Mouse (Mus musculus) heart, adult 2 months (tissue): ENCODE results near the gene Cenpc1. TPM values are rescaled to one million over a fixed set of nuclear protein-coding genes. Genes with fewer than 3 reads are reported as not detected.

Experiments used
- DNase-seq, 2 experiments: peaks; one replicate each; pipeline ENCODE4 v3.0.0; 2021
- H3K27ac ChIP-seq: fragments of 200-600 bp; 2 replicates; pipeline ENCODE4 v1.8.1; 2022
- H3K27me3 ChIP-seq: fragments of 200-500 bp; 2 replicates; pipeline ENCODE4 v1.6.1; 2012; ENCODE audit warnings: mild to moderate bottlenecking, low read length, inconsistent platforms, mixed read lengths; ENCODE audit not compliant: control insufficient read depth, insufficient read depth
- H3K36me3 ChIP-seq: fragments of 200-500 bp; 2 replicates; pipeline ENCODE4 v1.6.1; 2012; ENCODE audit warnings: low read length, inconsistent platforms; ENCODE audit not compliant: control insufficient read depth, insufficient read depth
- H3K4me1 ChIP-seq: fragments of 200-500 bp; 2 replicates; pipeline ENCODE4 v1.6.1; 2011; ENCODE audit warnings: low read length; ENCODE audit not compliant: control insufficient read depth, insufficient read depth
- H3K4me3 ChIP-seq: fragments of 200-600 bp; 2 replicates; pipeline ENCODE4 v1.8.1; 2022
- H3K79me2 ChIP-seq: fragments of 200-500 bp; replicated peaks from 2 replicates; pipeline ENCODE4 v1.6.1; 2012; ENCODE audit warnings: mild to moderate bottlenecking, inconsistent platforms, low read length, moderate library complexity, mixed read lengths; ENCODE audit not compliant: control insufficient read depth, insufficient read depth
- H3K9ac ChIP-seq: fragments of 200-500 bp; 2 replicates; pipeline ENCODE4 v1.6.1; 2012; ENCODE audit warnings: low read depth, mild to moderate bottlenecking, control low read depth, inconsistent platforms, low read length, mixed read lengths
- CTCF ChIP-seq: fragments of 200-600 bp; IDR thresholded peaks from 2 replicates; pipeline ENCODE4 v1.8.1; 2022; ENCODE audit warnings: antibody characterized with exemption, mild to moderate bottlenecking, moderate library complexity
- EP300 ChIP-seq: fragments of 200-500 bp; IDR thresholded peaks from 2 replicates; pipeline ENCODE4 v1.6.1; 2011; ENCODE audit warnings: low read depth, low read length, control low read depth; ENCODE audit not compliant: insufficient read depth
- POLR2A ChIP-seq: fragments of 200-500 bp; IDR thresholded peaks from 2 replicates; pipeline ENCODE4 v1.6.1; 2011; ENCODE audit warnings: mild to moderate bottlenecking, low read depth, low read length, control low read depth; ENCODE audit not compliant: insufficient read depth
- WGBS: fragments of 180-500 bp; shearing (Covaris S2); methylation state at CpG from one replicate; pipeline ENCODE4 v1.1.7; 2018; 5-methylcytosine and 5-hydroxymethylcytosine counted together
- intact Hi-C: fragments of 180-260 bp; cut with DNase I; formaldehyde crosslinking; loops from one replicate; pipeline ENCODE4 v1.15.1; 2025
- long read RNA-seq: library from polyadenylated mRNA; stranded (forward); transcript quantifications from one replicate; pipeline ENCODE4 v2.0.0, GENCODE M21; 2021
- polyA plus RNA-seq: library from polyadenylated mRNA; depleted of rRNA; stranded (reverse); fragments of >200 nt; gene quantifications from 2 replicates; pipeline ENCODE4 v1.2.3, GENCODE M21; 2012; rRNA removed
- total RNA-seq, 2 experiments: library from RNA; stranded (reverse); gene quantifications; 2 replicates each; pipeline ENCODE4 v1.2.3; 2021

Gene Cenpc1
- total RNA-seq (1 to 10 TPM; 4.3 to 5.3 TPM), polyA plus RNA-seq (2.3 and 3.0 TPM in 2 replicates)
- long read RNA-seq, partial matches to known transcripts: 0 of 4 reads
- long read RNA-seq, other reads (novel, unspliced or antisense): 1 of 4 reads

DNA sequence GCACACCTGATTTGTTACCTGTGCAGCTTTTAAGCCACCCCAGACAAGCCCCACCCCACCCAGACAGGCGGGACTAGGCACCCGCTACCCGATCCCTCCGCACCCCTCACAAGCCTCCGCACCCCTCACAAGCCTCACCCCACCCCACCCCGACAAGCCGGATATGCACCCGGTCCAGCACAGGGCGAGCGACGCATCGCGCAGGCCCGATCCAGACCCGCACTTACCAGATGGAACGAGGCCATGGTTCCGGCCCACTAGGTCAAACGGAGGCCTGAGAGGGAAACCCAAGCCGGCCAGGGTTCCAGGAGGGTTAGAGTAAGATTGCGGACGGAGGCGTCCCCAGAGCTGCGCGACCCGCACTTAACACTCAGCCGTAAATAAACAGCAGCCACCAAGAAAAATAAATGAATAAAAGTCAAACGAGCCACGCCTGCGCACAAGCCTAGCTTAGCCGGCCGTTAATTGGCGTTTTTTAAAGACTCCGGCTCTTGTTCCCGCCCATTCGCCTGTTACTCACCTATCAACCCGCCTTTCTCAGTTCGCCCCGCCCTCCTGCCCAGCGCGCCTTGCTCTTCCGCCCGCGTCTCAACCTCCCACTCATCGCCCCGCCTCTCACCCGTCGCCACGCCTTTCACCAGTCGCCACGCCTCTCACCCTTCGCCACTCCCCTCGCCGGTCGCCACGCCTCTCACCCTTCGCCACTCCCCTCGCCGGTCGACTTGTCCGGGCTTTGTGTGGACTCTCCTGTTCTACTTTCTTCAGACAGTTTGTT, at the start of gene Cenpc1:
TSS of gene Cenpc1 (minus strand) at position 483 of the 775 bp plus-strand sequence.
- Histone ChIP-seq H3K27ac (peak within 1 kb of the TSS; percentile 80), H3K4me3 (peak within 1 kb of the TSS; percentile 86), H3K79me2 (no peaks in the 10 kb centered on the region), H3K27me3 (no peaks in the 10 kb centered on the region), H3K4me1 (no peaks in the 10 kb centered on the region; the same call in 1 of the 2 replicates), H3K36me3 (no peaks in the 10 kb centered on the region), H3K9ac (peak within 1 kb of the TSS; percentile 65)
- peak; percentile 97 to 98 for DNase-seq
- WGBS: under 1% methylated on average over 60 of the region's 60 CpGs
- peak; percentile 78 for TF ChIP-seq POLR2A
- no peak for TF ChIP-seq CTCF
- 0 out of 2 replicates have a peak, but pooled peaks have one; percentile 17 for TF ChIP-seq EP300
- intact Hi-C loops: loop anchor here (2.0 to 5.0 kb wide), 3 partner anchors 108 to 742 kb away; partner anchors contain the start of gene Uba6

DNA sequence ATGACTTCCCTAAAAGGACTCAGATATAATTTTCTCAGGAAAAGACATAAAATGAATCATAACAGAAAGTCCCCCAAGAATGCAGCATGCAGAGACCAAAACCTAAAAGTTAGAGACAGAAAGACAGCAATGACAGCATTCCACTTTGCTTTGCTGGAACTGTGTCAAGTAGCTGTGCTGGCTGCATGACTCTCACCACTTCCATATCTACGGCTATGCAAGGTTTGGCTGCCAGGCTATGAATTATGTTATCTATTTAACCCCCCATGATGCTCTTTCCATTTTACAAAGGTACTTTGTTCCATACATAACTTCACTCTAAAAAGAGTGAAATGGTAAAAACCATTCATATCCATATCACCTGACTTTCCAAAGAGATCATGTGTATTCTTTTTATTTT, 48.6 kb upstream of the Cenpc1 start:
- WGBS: 46% methylated on average over 1 of the region's 1 CpGs
- Histone ChIP-seq H3K4me3 (no peak overlapping the region), H3K36me3 (peaks cover 6% of the 10 kb centered on the region), H3K27me3 (no peaks in the 10 kb centered on the region), H3K27ac (no peak overlapping the region), H3K9ac (no peak overlapping the region), H3K79me2 (no peaks in the 10 kb centered on the region), H3K4me1 (no peaks in the 10 kb centered on the region; the same call in 1 of the 2 replicates)
- intact Hi-C loops: no loop called here
- TF ChIP-seq EP300 (no peak), CTCF (no peak), POLR2A (no peak)
- no peak for DNase-seq

DNA sequence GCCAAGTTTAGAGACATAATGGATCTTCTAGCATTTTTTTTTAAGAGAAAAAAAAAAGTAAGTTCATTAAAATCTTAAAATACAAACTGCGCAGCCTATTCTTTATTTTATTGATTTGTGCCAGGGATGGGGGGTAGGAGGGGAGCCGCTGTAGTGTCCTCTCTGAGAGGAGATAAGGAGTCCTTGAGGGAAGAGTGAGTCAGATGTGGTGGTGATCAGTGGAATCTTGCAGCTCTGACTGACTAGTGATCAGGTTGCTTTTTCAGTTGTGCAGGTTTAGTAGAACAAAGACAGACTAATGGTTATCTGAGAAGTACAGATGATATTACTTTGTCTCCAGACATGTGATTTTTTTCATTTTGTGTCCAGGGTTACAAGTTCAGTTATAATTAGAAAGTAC, 47.7 kb upstream of the Cenpc1 start:
- DNase-seq: no peak
- Histone ChIP-seq H3K4me3 (no peak overlapping the region), H3K27me3 (no peaks in the 10 kb centered on the region), H3K9ac (no peak overlapping the region), H3K27ac (no peak overlapping the region), H3K36me3 (peaks cover 6% of the 10 kb centered on the region), H3K79me2 (no peaks in the 10 kb centered on the region), H3K4me1 (no peaks in the 10 kb centered on the region; the same call in 1 of the 2 replicates)
- WGBS: 56% methylated on average over 2 of the region's 2 CpGs
- TF ChIP-seq CTCF (no peak), POLR2A (no peak), EP300 (no peak)
- intact Hi-C loops: no loop called here

DNA sequence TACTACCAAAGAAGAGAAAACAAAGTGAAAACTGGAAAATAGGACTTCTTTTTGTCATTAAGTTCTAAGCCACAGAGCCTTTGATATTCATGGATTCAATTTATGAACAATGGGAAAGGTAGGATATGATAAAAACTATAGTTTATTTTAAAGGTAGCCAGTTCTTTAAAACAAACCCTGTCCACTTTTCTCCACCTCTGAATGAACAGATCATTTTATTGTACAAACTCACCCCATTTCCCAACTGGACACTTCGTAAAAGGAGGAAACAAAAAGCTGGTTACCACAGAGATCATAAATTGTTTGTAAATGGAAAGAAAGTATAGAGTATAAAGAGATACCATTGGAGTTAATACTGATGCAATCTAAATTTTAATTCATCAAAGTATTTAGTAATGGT, 45.7 kb upstream of the Cenpc1 start:
- Histone ChIP-seq H3K79me2 (no peaks in the 10 kb centered on the region), H3K27me3 (no peaks in the 10 kb centered on the region), H3K4me1 (no peaks in the 10 kb centered on the region; the same call in 1 of the 2 replicates), H3K27ac (no peak overlapping the region), H3K36me3 (peaks cover 6% of the 10 kb centered on the region), H3K9ac (no peak overlapping the region), H3K4me3 (no peak overlapping the region)
- 97% methylated on average over 1 of the region's 1 CpGs for WGBS
- intact Hi-C loops: no loop called here
- DNase-seq: no peak
- TF ChIP-seq EP300: no peak
- TF ChIP-seq CTCF: no peak
- TF ChIP-seq POLR2A: no peak

DNA sequence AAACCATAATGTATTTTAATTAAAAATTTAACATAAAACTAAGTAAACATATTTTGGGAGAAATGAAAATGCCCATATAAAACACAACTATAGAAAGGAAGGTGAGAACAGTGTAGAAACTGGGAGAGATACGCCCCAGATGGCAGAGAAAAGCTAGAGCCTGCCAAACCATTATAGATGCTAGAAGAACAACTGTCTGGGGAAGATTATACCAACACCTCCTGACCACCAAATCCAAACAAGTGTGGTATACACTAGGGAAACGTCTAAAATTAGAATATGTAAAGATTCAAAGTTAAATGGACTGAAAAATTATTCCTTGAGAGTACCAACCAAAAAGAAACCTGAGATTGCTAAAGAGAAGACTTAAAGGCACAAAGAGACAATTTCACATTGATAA, 41.2 kb upstream of the Cenpc1 start:
- WGBS: 84% methylated on average over 2 of the region's 2 CpGs
- Histone ChIP-seq H3K27ac (no peak overlapping the region), H3K9ac (no peak overlapping the region), H3K79me2 (no peaks in the 10 kb centered on the region), H3K4me1 (no peaks in the 10 kb centered on the region), H3K36me3 (no peaks in the 10 kb centered on the region), H3K27me3 (no peaks in the 10 kb centered on the region), H3K4me3 (no peak overlapping the region)
- DNase-seq: no peak
- no peak for TF ChIP-seq EP300
- TF ChIP-seq CTCF: no peak
- TF ChIP-seq POLR2A: no peak
- intact Hi-C loops: no loop called here

DNA sequence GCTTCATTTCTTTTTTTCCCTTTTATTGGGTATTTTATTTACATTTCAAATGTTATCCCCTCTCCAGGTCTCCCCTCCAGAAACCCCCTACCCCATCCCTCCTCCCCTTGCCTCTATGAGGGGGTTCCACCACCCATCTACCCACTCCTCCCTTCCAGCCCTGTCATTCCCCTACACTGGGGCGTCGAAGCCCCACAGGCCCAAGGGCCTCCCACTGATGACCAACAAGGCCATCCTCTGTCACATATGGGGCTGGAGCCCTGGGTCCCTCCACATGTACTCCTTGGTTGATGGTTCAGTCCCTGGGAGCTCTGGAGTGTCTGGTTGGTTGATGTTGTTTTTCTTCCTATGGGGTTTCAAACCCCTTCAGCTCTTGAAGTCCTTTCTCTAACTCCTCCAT, 36.8 kb upstream of the Cenpc1 start:
- Histone ChIP-seq H3K27me3 (no peaks in the 10 kb centered on the region), H3K36me3 (no peaks in the 10 kb centered on the region), H3K4me3 (no peak overlapping the region), H3K79me2 (no peaks in the 10 kb centered on the region), H3K9ac (no peak overlapping the region), H3K4me1 (peaks cover 1% of the 10 kb centered on the region; the same call in 1 of the 2 replicates), H3K27ac (no peak overlapping the region)
- TF ChIP-seq CTCF: no peak
- no peak for TF ChIP-seq POLR2A
- no peak for TF ChIP-seq EP300
- 100% methylated on average over 2 of the region's 2 CpGs for WGBS
- DNase-seq: no peak
- intact Hi-C loops: no loop called here
